Mouse (Mus musculus): ENCODE measurements around the gene Zfp688.
A peak's percentile ranks its signal among the peaks of the same experiment; 100 is the strongest.
"Not testable (repeated sequence)": the region's sequence is repeated elsewhere in the genome, so short reads cannot be mapped to it uniquely, and the experiment has no call there.

Zfp688 gene

DNA sequence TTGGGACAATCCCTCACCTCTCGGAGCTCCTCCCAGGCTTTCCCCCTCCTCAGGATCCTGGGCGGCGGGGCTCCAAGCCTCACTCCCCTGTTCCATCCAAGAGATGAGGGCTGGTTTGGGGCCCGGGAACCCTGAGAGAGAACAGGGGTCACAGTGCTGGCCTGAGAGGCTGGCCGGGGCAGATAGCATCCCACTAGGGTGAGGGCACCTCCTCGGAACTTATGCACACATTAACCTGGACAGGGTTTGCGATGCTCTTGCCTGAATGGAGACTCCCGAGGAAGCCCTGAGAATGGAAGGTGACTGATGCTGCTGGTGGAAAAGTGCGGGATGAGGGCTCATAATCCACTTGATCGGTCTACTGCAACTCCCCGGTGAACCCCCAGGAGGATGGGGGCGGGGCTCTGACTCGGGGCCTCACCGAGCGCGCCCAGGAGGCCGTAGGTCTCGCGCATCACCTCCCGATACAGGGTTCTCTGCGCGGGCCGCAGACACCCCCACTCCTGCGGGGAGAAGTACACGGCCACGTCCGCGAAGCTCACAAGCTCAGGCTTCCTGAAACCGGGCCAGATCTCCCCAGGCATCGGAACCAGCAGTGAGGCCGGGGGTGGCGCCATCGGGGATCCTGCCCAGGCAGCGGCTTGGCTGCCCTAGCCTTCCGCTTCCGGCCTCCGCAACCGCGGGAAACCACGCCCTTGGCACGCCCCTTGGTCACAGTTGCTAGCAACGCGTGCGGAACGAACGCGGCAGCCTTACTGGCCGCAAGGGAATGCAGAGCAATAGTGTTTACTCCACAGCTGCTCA, at the start of gene Zfp688:
Gene Zfp688 (minus strand): TSS at position 681 of the 804 bp plus-strand sequence.
- peak; percentile 91 to 92 for DNase-seq (ENCODE audit: low spot score in 2 of 2)

GRCm38 (mm10) chr7:127471646-127472010, 49.8 kb upstream of the Zfp688 start:
- no peak for DNase-seq (ENCODE audit: low spot score in 2 of 2)

DNA sequence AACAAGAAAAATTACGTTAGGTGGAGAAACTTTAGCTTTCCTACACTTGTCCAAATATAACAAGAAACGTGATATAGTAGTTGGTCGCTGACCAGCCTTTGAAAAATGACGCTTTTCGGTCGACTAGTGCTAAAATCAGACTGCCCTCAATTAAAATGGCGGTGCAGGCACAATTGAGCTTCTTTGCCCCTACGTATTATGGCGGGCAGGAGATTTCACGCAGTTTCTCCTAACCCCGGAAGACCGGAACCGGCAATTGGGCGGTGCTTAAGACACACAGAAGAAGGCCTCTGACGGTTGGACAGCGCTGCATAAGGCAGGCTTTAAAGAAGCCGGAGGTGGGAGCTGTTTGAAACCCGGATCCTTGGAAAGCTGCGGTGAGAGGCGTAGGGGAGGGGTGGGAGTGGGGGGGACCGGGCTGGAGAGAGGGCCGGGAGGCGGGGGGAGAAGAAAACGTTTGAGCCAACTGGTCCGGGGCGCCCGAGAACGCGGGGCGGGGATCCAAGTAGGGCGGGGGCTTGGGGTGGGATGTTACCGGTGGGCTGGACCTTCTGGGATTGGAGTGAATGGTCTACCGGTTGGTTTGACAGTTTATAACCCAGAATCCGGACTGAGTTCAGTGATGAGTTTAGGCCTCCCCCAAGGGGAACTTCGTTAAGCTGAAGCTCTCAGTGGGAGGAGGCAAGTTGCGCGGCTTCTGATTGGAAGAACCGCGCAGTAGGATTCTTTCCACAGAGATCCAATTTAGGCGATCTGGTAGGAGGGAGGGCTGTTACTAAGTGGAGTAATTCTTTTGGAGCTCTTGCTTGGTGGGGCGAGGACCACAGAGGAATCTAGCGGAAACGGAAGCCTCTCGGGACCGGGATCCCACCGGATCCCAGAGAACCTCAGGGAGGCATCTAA, 49.1 kb upstream of the Zfp688 start:
- peak; percentile 91 to 97 for DNase-seq (ENCODE audit: low spot score in 2 of 2)

GRCm38 (mm10) chr7:127470011-127470715, 48.3 kb upstream of the Zfp688 start:
- DNase-seq (ENCODE audit: low spot score in 2 of 2), result no peak

DNA sequence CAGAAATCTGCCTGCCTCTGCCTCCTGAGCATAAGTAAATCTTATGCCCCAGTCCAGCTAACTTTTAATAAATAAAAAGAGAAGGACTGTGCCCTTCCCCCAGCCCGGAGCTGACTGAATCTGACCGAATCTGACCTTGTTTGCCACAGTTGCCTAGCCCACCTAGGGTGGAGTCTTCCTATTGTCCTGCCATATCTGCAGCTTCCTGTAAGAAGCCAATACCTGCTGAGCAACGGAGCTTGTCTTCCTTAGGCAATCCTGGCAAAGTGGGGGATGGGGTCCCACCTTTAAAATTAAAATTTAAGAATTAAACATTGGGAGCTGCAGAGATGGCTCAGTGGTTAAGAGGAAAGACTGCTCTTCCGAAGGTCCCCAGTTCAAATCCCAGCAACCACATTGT, 44.7 kb upstream of the Zfp688 start:
- no peak for DNase-seq (ENCODE audit: low spot score in 2 of 2)

- DNase-seq (ENCODE audit: low spot score in 2 of 2), result not testable (repeated sequence)
Measured at GRCm38 (mm10) chr7:127465670-127466069, 43.8 kb upstream of the Zfp688 start.

- no peak for DNase-seq (ENCODE audit: low spot score in 2 of 2)
Measured at GRCm38 (mm10) chr7:127465191-127465590, 43.3 kb upstream of the Zfp688 start.

DNA sequence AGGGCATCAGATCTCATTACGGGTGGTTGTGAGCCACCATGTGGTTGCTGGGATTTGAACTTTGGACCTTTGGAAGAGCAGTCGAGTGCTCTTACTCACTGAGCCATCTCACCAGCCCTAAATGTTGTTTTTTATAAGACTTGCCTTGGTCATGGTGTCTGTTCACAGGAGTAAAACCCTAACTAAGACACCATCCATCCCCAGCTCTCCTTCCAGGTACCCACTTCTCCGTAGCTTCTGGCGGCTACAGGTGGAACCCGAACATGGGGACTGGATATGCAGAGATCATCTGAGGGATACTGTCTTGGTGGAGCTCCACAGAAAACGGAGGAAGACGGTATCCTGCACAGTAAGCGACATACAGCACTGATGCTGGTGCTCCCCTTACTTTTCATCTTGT, 37.4 kb upstream of the Zfp688 start, which contains the start of gene Prr14:
Gene Prr14 (plus strand): TSS at position 301 of the 400 bp plus-strand sequence.
- DNase-seq (ENCODE audit: low spot score in 2 of 2), result not testable (repeated sequence)

GRCm38 (mm10) chr7:127458371-127459122, 36.7 kb upstream of the Zfp688 start:
- DNase-seq (ENCODE audit: low spot score in 2 of 2), result not testable (repeated sequence)

DNA sequence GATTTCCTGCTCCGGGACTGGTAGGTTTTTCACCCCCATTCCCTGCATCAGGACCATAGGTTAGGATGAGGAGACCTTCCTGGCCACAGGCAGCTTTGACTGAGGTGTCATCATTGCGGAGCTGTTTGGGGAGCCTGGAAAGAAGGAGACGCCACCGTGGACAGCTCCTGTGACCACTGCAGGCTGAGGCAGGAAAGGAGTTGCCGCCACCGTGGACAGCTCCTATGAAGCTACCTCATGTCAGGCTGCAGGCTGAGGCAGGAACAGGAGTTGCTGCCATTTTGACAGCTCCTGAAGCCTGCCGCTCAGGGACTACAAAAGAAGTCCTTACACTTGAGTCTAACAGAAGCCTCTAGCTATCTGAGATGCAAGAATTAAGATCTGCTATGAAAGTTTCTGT, 33.0 kb upstream of the Zfp688 start:
- DNase-seq (ENCODE audit: low spot score in 2 of 2), result no peak

DNA sequence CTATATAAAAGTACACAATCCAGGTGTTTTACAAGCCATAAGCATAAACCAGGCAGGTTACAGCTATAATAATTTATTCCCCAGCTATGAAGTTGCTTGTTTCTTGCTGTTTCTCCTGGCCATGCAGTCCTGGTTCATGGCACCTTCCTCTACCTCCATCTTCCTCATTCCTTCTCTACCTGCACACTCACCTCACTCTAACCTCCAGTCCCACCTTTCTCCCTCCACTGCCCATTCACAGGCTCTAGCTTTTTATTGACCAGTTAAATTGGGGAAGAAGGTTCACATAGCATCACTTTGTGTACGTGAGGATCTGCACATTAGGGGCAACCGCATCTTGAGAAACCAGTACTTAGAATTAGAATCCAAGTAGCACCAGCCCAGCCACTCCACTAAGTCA, 31.2 kb upstream of the Zfp688 start:
- DNase-seq (ENCODE audit: low spot score in 2 of 2), result no peak

DNA sequence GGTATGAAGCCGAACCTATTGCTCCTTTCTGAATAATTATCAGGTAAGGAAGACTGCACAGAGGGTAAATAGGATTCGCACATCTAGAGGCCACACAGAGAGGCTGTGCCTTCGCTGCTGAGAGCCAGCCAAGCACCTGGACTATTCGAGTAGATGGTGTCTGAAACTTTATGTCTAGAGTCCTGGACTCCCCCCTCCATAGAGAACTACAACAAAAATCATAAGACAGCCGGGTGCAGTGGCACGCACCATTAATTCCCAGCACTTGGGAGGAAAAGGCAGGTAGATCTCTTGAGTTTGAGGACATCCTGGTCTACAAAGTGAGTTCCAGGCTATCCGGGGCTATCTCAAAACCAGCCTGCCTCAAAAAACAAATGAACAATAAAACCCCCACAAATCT, 28.1 kb upstream of the Zfp688 start:
- no peak for DNase-seq (ENCODE audit: low spot score in 2 of 2)

DNA sequence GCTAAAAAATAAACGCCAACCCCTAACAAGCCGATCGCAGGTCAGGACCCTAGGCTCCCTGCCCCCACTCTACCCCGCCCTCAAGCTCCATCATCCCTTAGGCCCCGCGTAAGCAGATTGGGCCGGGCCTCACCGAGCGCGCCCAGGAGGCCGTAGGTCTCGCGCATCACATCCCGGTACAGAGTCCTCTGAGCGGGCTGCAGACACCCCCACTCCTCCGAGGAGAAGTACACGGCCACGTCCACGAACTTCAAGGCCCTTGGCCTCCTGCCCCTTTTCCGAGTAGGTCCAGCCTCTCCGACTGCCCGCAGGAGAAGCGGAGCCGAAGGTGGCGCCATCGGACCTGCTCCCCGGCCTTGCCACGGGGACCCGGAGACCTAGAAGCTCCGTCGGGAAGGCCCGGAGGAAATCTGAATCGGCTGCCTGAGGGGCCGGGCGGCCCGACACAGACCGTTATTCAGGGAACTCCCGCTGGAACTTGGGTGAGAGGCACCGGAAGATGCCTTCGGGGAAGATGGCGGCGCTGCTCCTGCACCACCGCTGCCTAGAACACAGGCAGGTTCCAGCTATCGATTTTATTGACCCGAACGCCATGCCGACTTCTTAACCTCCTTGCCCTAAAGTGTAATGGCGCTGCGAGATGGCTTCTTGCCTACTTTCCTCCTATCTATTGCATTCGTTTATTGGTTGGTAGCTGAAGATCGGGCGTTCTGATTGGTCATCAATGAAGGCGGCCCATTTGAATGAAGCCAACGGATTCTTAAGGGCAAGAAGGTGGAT, 26.8 kb upstream of the Zfp688 start, which contains the start of gene Zfp689:
Gene Zfp689 (minus strand): TSS at position 638 of the 780 bp plus-strand sequence.
- DNase-seq (ENCODE audit: low spot score in 2 of 2), result peak; percentile 95 to 98

GRCm38 (mm10) chr7:127443976-127444375, 22.1 kb upstream of the Zfp688 start:
- DNase-seq (ENCODE audit: low spot score in 2 of 2), result no peak

DNA sequence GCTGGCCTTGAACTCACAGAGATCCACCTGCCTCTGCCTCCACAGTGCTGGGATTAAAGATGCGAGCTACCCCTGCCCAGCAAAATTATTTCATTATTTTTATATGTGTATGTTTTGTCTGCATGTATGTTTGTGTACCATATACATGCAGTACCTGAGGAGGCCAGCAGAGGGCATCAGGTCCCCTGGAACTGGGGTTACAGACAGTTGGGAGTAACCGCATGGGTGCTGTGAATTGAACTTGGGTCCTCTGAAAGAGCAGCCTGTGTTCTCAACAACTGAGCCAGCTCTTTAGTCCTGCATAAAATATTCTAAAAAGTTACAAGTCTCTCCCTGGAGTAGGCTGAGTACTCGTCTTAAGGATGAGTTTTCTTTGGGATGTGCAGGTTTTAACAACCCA, 15.9 kb upstream of the Zfp688 start:
- DNase-seq (ENCODE audit: low spot score in 2 of 2), result no peak

- no peak for DNase-seq (ENCODE audit: low spot score in 2 of 2)
Measured at GRCm38 (mm10) chr7:127435206-127435605, 13.3 kb upstream of the Zfp688 start.

- no peak for DNase-seq (ENCODE audit: low spot score in 2 of 2)
Measured at GRCm38 (mm10) chr7:127426354-127426753, 4.5 kb upstream of the Zfp688 start.

GRCm38 (mm10) chr7:127425911-127426310, 4.0 kb upstream of the Zfp688 start:
- DNase-seq (ENCODE audit: low spot score in 2 of 2), result no peak

GRCm38 (mm10) chr7:127425291-127425690, 3.4 kb upstream of the Zfp688 start:
- no peak for DNase-seq (ENCODE audit: low spot score in 2 of 2)

GRCm38 (mm10) chr7:127422247-127422646, 379 bp upstream of the Zfp688 start:
- peak; percentile 42 to 43 for DNase-seq (ENCODE audit: low spot score in 2 of 2)

Data from frontal cortex, postnatal 36 days (tissue).